Mouse (Mus musculus) liver, embryonic 14.5 days (tissue): ENCODE data around the gene Tmem98. TPM values are rescaled to one million over a fixed set of nuclear protein-coding genes. Genes with fewer than 3 reads are reported as not detected.
A peak's percentile ranks its signal among the peaks of the same experiment; 100 is the strongest.

Experiments
- ATAC-seq: fragments of 200-750 bp; cut with Nextera tagmentation; 2 replicates; pipeline ENCODE4 v1.8.0; 2017; ENCODE audit warnings: moderate number of reproducible peaks, mild to moderate bottlenecking, moderate library complexity; ENCODE audit not compliant: insufficient read depth
- DNase-seq, 3 experiments: peaks; one replicate each; pipeline ENCODE4 v3.0.0-alpha.2; 2012 to 2013; ENCODE audit warnings: low read depth in 3 of 3, low spot score in 3 of 3
- H3K27ac ChIP-seq: fragments of 300-500 bp; sonication (generic); 2 replicates; pipeline ENCODE4 v1.5.1; 2014; ENCODE audit warnings: moderate library complexity, mild to moderate bottlenecking, control low read depth, inconsistent platforms
- H3K27me3 ChIP-seq: fragments of 300-500 bp; sonication (generic); 2 replicates; pipeline ENCODE4 v1.6.1; 2014; ENCODE audit warnings: mild to moderate bottlenecking, low read length, moderate library complexity; ENCODE audit not compliant: control insufficient read depth, insufficient read depth
- H3K36me3 ChIP-seq: fragments of 300-500 bp; sonication (generic); replicated peaks from 2 replicates; pipeline ENCODE4 v1.6.1; 2014; ENCODE audit warnings: low read depth; ENCODE audit not compliant: control insufficient read depth, insufficient read depth
- H3K4me1 ChIP-seq, 2 experiments: fragments of 200-500 bp in 1 of 2; fragments of 300-500 bp in 1 of 2; sonication (generic) in 1 of 2; replicated peaks; 2 replicates each; pipeline ENCODE4 v1.6.1; 2012 to 2014; ENCODE audit warnings: antibody characterized with exemption in 1 of 2, inconsistent platforms in 1 of 2, low read length in 1 of 2; ENCODE audit not compliant: control insufficient read depth in 2 of 2, insufficient read depth in 2 of 2
- H3K4me2 ChIP-seq: fragments of 300-500 bp; sonication (generic); 2 replicates; pipeline ENCODE4 v1.6.1; 2014; ENCODE audit warnings: low read depth, mild to moderate bottlenecking, control low read depth, moderate library complexity
- H3K4me3 ChIP-seq, 2 experiments: fragments of 200-500 bp in 1 of 2; fragments of 300-500 bp in 1 of 2; sonication (generic) in 1 of 2; 2 replicates each; pipeline ENCODE4 v1.5.1; 2012 to 2014; ENCODE audit warnings: low read depth in 2 of 2, low read length in 2 of 2, mild to moderate bottlenecking in 2 of 2, control low read depth in 1 of 2, inconsistent platforms in 1 of 2, moderate library complexity in 1 of 2; ENCODE audit not compliant: insufficient read depth in 1 of 2
- H3K9ac ChIP-seq: fragments of 300-500 bp; sonication (generic); replicated peaks from 2 replicates; pipeline ENCODE4 v1.6.1; 2014; ENCODE audit warnings: mild to moderate bottlenecking, control low read depth, moderate library complexity
- H3K9me3 ChIP-seq: fragments of 300-500 bp; sonication (generic); 2 replicates; pipeline ENCODE4 v1.6.1; 2016; ENCODE audit warnings: low read length, mixed read lengths; ENCODE audit not compliant: control insufficient read depth
- CTCF ChIP-seq: IDR thresholded peaks from 2 replicates; pipeline ENCODE4 v1.5.1; 2016; ENCODE audit warnings: antibody characterized with exemption, low read depth, control low read depth
- EP300 ChIP-seq: IDR thresholded peaks from 2 replicates; pipeline ENCODE4 v1.6.1; 2016; ENCODE audit warnings: antibody characterized with exemption, low read depth
- WGBS: fragments of 180-500 bp; shearing (Covaris S2); extraction: QIAGEN DNeasy Blood & Tissue Kit; methylation state at CpG from one replicate; pipeline ENCODE4 v1.1.7; 2014; ENCODE audit not compliant: insufficient replicate concordance; 5-methylcytosine and 5-hydroxymethylcytosine counted together
- polyA plus RNA-seq, 2 experiments: library from polyadenylated mRNA; depleted of rRNA in 1 of 2; stranded (reverse) in 1 of 2; unstranded in 1 of 2; fragments of >200 nt; fragmentation: Nextera tagmentation in 1 of 2; extraction: Ambion mirVana in 1 of 2; gene quantifications; 2 replicates each; pipeline versions ENCODE4 v1.2.1 to v1.2.3; 2012 to 2014

Gene Tmem98
- polyA plus RNA-seq (2012; rRNA removed): 5.3 and 5.5 TPM in 2 replicates
- 7.3 and 9.5 TPM in 2 replicates for polyA plus RNA-seq (2014; fragmentation: Nextera tagmentation; extraction: Ambion mirVana)

DNA sequence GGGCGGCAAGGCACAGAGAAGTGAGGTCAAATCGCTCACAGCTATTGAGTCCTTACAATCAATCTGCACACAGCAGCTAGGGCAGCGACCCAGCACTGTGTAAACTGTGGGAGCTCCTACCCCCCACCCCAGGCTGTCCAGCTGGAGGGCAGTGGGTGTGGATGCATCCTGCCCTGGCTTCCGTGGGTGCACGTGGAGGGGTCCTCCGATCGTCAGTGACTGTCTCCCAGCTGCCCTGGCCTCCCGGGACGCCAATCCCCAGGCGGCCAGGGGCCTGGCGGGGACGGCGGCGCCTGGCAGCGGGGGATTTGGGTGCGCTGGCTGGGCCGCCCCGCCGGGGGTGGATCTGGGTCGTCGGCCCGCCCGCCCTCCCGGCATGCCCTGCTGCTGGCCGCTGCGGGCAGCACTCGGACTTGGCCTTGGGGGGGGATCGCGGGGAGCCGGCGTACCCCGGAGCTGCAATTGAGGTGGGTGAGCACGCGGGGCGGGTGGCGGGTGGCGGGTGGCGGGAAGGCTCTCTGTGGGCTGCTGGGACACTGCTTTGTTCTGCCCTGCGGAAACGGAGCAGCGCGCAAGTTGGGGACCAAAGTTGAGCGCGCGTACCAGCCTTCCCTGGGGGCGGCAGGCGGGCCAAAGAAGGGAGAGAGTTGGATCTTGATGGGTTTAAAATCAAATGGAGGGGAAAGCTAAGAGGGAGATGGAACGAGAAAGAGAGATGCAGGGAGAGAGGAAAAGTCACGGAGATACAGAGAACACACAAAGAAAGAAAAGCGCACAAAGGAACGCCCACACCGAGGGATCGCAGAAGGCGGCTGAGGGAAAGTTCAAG lies at the start of gene Tmem98:
Gene Tmem98, plus strand, starts transcription at position 183 of the 829 bp plus-strand sequence.
- Histone ChIP-seq H3K4me2 (peak within 1 kb of the TSS; percentile 61), H3K9me3 (no peaks in the 10 kb centered on the region), H3K9ac (peak within 1 kb of the TSS; percentile 31), H3K36me3 (no peaks in the 10 kb centered on the region), H3K27ac (no peak within 1 kb of the TSS), H3K27me3 (peaks cover 28% of the 10 kb centered on the region), H3K4me3 (peak within 1 kb of the TSS; percentile 39 to 53), H3K4me1 (peaks cover 0 to 10% of the 10 kb centered on the region in 2 experiments; a peak in 2 of 4 replicates)
- WGBS: 4% methylated on average over 54 of the region's 54 CpGs
- peak; percentile 53 for ATAC-seq
- no peak for TF ChIP-seq CTCF
- DNase-seq: no peak

DNA sequence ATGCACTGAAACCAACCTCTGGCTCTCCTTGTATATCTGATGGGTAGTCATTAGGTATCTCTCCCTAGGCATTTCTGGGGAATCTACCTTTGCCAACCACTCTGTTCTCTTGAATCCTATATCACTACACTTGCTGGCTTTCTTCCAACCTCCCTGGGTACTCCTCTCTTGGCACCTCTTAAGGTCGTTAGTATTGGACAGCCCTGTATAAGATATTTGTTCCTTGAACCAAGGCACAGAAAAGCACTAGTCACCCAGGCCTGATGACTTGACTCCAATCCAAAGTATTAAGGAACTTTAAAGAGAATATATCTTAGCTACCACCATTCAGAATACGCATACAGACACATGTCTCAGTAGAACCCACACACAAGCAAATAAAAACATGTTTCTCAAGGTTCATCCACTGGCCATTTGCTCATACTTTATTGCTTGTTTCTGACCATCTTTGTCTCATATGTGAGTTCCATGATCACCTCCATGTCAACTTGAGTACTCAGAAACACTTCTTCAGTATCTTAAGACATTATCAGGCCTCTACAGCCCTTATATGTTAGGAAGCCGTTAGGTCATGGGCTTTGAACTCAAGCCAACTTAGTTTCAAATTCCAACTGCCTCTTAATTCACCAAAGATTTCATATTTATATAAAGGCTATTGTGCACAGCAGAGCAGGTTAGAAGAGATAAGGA lies 48.5 kb upstream of the Tmem98 start:
- 66% methylated on average over 3 of the region's 3 CpGs for WGBS
- Histone ChIP-seq H3K36me3 (no peaks in the 10 kb centered on the region), H3K9ac (no peak overlapping the region), H3K27ac (no peak overlapping the region), H3K4me2 (no peak overlapping the region), H3K4me1 (no peaks in the 10 kb centered on the region), H3K9me3 (no peaks in the 10 kb centered on the region), H3K27me3 (no peaks in the 10 kb centered on the region), H3K4me3 (no peak overlapping the region)
- ATAC-seq (no peak), DNase-seq (no peak)
- TF ChIP-seq EP300 (no peak), CTCF (no peak)

DNA sequence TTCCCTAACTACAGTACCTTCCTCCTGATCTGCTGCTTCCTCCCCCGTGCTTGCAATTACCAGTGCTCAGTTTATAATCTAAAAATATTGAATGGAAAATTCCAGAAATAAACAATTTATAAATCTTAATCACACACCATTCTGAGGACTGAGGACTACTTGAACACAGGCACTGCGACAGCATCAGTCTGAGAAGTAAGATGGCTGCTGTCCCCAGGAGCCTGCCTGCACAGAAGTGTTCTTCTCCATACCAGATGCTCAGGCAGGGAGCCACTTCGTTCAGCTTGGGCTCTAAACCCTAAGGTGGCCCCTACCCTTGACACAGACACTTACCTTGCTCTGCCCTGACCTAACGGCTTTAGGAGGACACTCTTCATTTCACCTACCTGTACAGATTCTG lies 47.9 kb upstream of the Tmem98 start:
- no peak for DNase-seq
- no peak overlapping the region for H3K9ac ChIP-seq
- H3K27me3 ChIP-seq: no peaks in the 10 kb centered on the region
- H3K4me2 ChIP-seq: no peak overlapping the region
- peaks cover 0 to 2% of the 10 kb centered on the region in 2 experiments; a peak in 1 of 4 replicates for H3K4me1 ChIP-seq
- no peaks in the 10 kb centered on the region for H3K9me3 ChIP-seq
- H3K36me3 ChIP-seq: no peaks in the 10 kb centered on the region
- TF ChIP-seq EP300 (no peak), CTCF (no peak)
- 50% methylated on average over 4 of the region's 4 CpGs for WGBS
- no peak for ATAC-seq
- no peak overlapping the region for H3K4me3 ChIP-seq
- no peak overlapping the region for H3K27ac ChIP-seq

DNA sequence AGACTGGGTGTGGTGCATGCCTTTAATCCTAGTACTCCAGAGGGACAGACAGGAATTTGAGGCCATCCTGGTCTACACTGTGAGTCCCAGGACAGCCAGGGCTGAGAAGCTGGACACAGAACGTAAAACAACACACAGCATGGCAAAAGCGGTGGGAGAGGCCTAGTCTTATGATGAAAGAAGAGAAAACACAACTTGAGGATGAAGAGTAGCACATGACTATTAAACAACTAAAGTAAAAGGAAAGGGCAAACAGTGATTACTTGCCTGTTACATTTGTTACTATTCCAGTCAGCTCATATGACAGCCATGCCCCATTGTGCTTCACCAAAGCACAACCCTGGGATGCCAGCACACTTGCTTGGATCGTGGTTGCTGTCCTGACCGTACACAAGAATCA lies 43.9 kb upstream of the Tmem98 start:
- H3K4me3 ChIP-seq: no peak overlapping the region
- ATAC-seq (no peak), DNase-seq (no peak)
- no peak overlapping the region for H3K27ac ChIP-seq
- H3K9ac ChIP-seq: no peak overlapping the region
- H3K4me1 ChIP-seq: peaks cover 0 to 2% of the 10 kb centered on the region in 2 experiments; a peak in 1 of 4 replicates
- H3K36me3 ChIP-seq: no peaks in the 10 kb centered on the region
- H3K9me3 ChIP-seq: no peaks in the 10 kb centered on the region
- 79% methylated on average over 4 of the region's 4 CpGs for WGBS
- no peaks in the 10 kb centered on the region for H3K27me3 ChIP-seq
- no peak overlapping the region for H3K4me2 ChIP-seq
- TF ChIP-seq EP300 (no peak), CTCF (no peak)
